Mouse (Mus musculus) megakaryocyte-erythroid progenitor cell, adult 5-6 weeks (primary cell): ENCODE measurements around the gene Tceal8. TPM values are rescaled to one million over a fixed set of nuclear protein-coding genes. Genes with fewer than 3 reads are reported as not detected.
A peak's percentile ranks its signal among the peaks of the same experiment; 100 is the strongest.
"Not testable (repeated sequence)": the region's sequence is repeated elsewhere in the genome, so short reads cannot be mapped to it uniquely, and the experiment has no call there.

Experiments used
- ATAC-seq: replicated peaks from 2 replicates; pipeline ENCODE4 v1.8.0; 2016; ENCODE audit warnings: mild to moderate bottlenecking, inconsistent platforms; ENCODE audit not compliant: severe bottlenecking, poor library complexity, low FRiP score, low TSS enrichment
- total RNA-seq, 2 experiments: library from RNA; stranded (forward) in 1 of 2; stranded (reverse) in 1 of 2; fragments of 200-1000, 215-1000 nt in 1 of 2; fragments of >200 nt in 1 of 2; fragmentation: Nextera tagmentation in 1 of 2; gene quantifications; 2 replicates each; pipeline ENCODE4 v1.2.3; 2014 to 2017

Gene Tceal8
- 36.9 and 37.6 TPM in 2 replicates for total RNA-seq (2014; fragmentation: Nextera tagmentation)
- total RNA-seq (2017), result 75.5 and 112 TPM in 2 replicates

- peak; percentile 100 for ATAC-seq
These were observed at the start of gene Tceal8 for GRCm38 (mm10) chrX:136172118-136172551. Gene Tceal8, minus strand, starts transcription at chrX:136172342.

- no peak for ATAC-seq
These were observed 44.2 kb upstream of the Tceal8 start for GRCm38 (mm10) chrX:136216303-136216702.

GRCm38 (mm10) chrX:136214729-136215677 lies 42.9 kb upstream of the Tceal8 start, which contains the start of the genes Tceal7 and Bex1:
Gene Tceal7, plus strand, starts transcription at chrX:136214779.
Gene Bex1, minus strand, starts transcription at chrX:136215513.
- ATAC-seq, result peak; percentile 77

GRCm38 (mm10) chrX:136213396-136213795 lies 41.3 kb upstream of the Tceal8 start:
- ATAC-seq, result no peak

- ATAC-seq, result no peak
These were observed 32.3 kb upstream of the Tceal8 start for GRCm38 (mm10) chrX:136204406-136204805.

DNA sequence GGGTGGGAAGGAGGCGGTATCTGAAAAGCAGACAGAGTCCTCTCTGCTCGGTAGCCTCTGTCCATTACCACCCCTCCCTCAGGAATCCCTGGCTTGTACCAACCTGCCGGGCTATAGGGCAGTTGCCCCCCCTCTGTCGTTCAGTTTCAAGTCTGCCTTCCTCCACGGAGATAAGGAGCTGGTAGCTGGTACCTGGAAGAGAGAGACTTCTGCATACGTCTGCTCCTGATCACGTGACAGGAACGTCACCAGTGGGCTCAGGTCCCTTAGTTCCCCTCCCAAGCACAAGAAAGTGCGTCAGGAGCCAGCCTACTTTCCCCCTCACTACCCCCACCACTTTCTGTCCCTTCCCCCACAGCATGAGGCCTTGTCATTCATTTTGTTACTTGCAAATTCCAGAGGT lies 31.5 kb upstream of the Tceal8 start, which contains the start of gene Tceal5:
Gene Tceal5 (minus strand): TSS at position 213 of the 403 bp plus-strand sequence.
- no peak; the same call in 1 of the 2 replicates for ATAC-seq

GRCm38 (mm10) chrX:136203257-136203656 lies 31.1 kb upstream of the Tceal8 start:
- ATAC-seq, result no peak

DNA sequence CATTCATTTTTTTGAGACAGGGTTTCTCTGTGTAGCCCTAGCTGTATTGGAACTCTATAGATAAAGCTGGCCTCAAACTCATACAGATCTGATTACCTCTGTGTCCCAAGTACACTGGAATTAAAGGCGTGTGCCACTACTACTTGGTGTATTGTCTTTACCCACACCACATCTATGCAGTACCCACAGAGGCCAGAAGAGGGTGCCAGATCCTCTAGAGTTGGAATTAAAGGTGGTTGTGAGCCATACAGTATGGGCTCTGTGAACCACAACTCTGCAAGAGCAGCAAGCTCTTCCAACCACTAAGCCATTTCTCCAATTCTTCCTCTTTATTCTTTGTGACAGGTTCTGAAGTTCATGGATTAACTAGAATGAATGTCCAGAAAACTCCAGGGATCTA lies 24.7 kb upstream of the Tceal8 start:
- ATAC-seq, result peak; percentile 85

DNA sequence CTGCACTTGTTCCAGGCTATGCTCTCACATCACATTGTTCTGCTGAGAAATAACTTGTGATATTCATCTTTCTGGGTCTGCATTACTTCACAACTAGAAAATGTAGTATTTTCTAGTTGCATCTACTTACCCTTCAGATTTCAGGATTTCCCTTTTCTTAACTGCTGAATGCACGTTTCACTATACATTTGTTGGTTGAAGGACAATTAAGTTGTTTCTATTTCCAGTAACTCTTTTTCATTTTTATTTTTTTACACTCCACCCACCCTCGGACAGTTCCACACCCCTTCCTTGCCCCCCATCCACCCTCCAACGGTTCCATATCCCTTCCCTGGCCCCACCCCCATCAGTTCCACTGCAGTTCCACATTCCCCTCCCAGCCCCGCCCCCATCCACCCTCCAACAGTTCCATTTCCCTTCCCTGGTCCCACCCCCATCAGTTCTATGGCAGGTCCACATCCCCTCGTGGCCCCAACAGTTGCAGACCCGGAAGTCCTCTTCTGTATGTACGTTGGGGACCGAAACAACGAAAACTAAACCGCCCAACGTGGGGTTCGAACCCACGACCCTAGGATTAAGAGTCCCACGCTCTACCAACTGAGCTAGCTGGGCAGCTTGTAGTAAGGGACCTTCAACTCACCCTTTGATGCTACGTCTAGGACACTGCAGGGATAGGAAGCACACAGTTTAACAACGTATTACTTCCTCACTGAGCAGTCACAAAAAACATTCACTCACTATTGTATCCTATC lies 23.2 kb upstream of the Tceal8 start:
- ATAC-seq, result no peak

DNA sequence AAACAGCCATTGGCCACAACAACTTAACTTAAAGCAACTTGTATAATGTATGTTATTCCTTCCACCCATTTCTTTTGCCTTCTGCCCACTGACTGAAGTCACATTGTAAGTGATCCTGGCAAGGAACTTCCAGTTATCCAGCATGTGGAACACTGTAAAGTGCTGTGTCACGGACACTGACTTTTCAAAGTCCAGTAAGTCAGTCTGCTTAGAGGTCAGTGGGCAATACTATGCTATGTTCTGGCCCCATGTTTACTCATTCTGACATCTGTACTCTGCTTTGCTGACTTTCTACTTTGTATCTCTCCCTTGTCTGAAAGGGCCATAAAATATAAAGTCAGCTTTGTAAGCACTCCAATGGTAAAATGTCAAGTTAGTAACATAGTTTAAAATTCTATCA lies 11.0 kb upstream of the Tceal8 start:
- ATAC-seq, result no peak

DNA sequence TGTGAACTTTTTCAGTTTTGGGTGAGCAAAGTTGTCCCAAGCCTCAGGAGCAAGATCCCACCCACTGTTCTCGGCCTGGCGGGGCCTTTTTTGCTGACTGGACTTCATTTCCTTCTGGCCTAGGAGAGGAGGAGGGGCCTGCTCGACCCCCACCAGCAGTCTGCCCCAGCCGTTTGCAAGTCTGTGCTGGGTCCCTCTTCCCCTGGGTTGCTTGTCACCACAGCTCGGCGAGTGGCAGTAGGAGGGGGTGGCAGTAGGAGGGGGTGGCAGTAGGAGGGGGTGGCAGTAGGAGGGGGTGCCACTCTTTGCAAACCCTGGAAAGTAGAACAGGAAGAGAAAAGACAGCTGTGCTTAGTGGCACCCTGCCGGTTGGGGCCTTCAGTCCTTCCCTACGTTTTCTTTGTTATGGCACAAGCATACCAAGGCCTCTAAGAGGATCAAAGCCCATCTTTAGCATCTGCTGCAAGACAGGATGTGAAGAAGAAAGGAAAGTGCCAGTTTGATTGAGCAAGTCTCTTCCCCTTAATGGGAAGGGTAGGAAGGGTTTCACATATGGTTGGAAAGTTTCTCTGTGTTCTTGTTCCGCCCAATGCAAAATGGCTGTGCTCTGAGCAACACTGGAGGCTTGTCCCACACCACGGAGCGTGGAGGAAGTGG lies 8.9 kb upstream of the Tceal8 start:
- no peak; the same call in 1 of the 2 replicates for ATAC-seq

DNA sequence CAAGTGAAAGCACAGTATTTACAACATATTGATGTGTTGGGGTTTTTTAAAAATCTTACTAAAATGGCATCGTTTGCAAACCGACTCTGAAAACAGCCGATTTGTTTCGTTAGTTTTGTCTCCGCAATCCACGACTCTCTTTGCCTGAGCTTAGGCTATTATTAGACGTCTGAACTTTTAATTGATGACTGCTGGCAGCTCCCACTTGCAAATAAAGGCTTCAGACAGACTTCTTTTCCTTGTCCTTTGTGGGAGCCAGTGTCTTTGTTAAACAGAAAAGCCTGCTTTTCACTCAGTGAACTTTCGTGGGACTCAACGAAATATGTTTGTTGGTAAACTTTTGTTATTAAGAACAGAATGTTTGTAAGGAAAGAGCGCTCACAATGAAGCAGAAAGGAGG lies 644 bp upstream of the Tceal8 start:
- ATAC-seq, result no peak

DNA sequence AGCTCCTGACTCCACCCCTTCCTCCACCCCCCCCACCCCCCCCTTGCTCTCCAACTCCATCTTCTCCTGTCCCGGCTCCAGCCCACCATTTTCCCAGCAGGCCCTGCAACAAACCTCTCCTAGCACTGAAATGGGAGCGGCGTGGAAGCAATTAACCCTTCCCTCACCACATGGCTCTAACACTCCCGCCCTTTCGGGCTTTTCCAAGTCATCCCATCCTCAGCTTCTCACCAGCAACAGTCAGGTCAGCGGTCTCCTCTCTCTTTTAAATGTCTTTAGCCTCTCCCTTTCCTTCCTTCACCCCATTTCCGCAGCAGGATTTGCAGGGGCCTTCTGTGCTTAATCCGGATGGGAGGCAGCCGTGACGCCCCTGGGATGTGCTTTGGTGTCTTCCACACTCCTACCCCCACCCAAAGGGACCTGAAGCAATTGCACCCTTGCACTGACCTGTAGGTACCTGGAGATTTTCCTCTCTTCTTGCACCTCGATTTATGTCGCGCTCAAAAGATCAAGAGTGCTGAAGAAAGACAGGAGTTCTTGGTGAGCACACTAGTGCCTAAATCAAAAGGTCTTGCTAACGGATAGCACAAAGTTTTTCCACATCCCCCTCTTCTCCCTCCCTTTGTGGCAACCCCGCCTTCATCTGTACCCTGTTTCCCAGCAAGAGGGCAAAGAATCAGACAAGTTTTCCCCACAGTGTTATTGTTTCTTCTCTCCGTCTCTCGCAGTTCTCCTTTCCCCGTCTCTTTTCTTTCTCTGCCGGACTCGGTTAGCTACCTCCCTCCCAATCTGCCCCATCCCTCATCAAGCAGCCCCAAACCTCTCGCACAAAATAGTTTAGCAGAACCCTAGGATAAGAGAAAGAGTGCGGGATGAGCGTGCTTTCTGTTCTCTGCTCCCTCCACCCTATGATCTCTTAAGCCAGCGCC lies 689 bp downstream of the Tceal8 start:
- ATAC-seq, result peak; percentile 18

GRCm38 (mm10) chrX:136170625-136171024 lies 1.5 kb downstream of the Tceal8 start:
- no peak for ATAC-seq

GRCm38 (mm10) chrX:136144195-136144594 lies 27.9 kb downstream of the Tceal8 start:
- ATAC-seq, result no peak

GRCm38 (mm10) chrX:136143711-136144110 lies 28.4 kb downstream of the Tceal8 start:
- no peak for ATAC-seq

- no peak for ATAC-seq
These were observed 30.8 kb downstream of the Tceal8 start for GRCm38 (mm10) chrX:136141385-136141784.

DNA sequence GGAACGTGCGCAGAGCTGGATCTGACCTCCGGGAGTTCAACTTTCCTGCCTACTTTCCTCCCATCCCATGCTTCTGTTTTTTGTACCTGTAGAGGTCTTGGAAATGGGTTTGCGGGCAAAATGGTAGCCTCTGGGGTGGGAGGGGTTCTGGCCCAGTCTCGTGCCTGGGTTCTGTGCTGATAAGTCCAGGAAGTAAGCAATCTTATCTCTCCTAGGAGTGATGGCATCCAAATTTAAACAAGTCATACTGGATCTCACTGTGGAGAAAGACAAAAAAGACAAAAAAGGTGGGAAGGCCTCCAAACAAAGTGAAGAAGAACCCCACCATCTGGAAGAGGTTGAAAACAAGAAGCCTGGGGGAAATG lies 32.5 kb downstream of the Tceal8 start:
- ATAC-seq, result not testable (repeated sequence)
